Mouse (Mus musculus): Measurements from ENCODE around the gene Atf1. TPM values are rescaled to one million over a fixed set of nuclear protein-coding genes. Genes with fewer than 3 reads are reported as not detected.

Gene Atf1
- total RNA-seq, 1 experiment, result 47.2 TPM

GRCm38 (mm10) chr15:100236952-100237351 is 9.3 kb downstream of the Atf1 start:
- peaks cover 31% of the 10 kb centered on the region for H3K36me3 ChIP-seq (ENCODE audit: control insufficient read depth, insufficient read depth, low read length, poor library complexity, severe bottlenecking)
- H3K9me3 ChIP-seq (ENCODE audit: control insufficient read depth, insufficient read depth, low read depth, low read length), result no peaks in the 10 kb centered on the region
- in situ Hi-C loops (cut with MboI; ENCODE audit: low sequenced_read_pairs in 2 of 2, unreplicated experiment in 2 of 2), result no loop called here
- H3K9ac ChIP-seq (ENCODE audit: insufficient read depth, low read depth, low read length, poor library complexity, severe bottlenecking), result no peak overlapping the region
- no peak for DNase-seq (ENCODE audit: low read depth, low spot score)
- no peak overlapping the region for H3K27ac ChIP-seq (ENCODE audit: insufficient read depth, low read depth, low read length, poor library complexity, severe bottlenecking)
- TF ChIP-seq CHD2 (IDR thresholded peaks at IDR 0.05; ENCODE audit: low read depth, low read length), result no peak
- TF ChIP-seq HCFC1 (IDR thresholded peaks at IDR 0.05; ENCODE audit: borderline replicate concordance, insufficient read depth, low read length), result no peak
- TF ChIP-seq ZNF384 (IDR thresholded peaks at IDR 0.05; ENCODE audit: low read depth, low read length), result no peak
- H3K4me1 ChIP-seq (ENCODE audit: control insufficient read depth in 2 of 2, insufficient read depth in 2 of 2, low read length in 2 of 2, poor library complexity in 1 of 2), result peaks cover 2 to 15% of the 10 kb centered on the region in 2 experiments; a peak in 3 of 4 replicates
- H3K4me3 ChIP-seq (ENCODE audit: insufficient read depth in 1 of 2, low read depth in 1 of 2, low read length in 2 of 2, poor library complexity in 1 of 2, severe bottlenecking in 1 of 2), result no peak overlapping the region

DNA sequence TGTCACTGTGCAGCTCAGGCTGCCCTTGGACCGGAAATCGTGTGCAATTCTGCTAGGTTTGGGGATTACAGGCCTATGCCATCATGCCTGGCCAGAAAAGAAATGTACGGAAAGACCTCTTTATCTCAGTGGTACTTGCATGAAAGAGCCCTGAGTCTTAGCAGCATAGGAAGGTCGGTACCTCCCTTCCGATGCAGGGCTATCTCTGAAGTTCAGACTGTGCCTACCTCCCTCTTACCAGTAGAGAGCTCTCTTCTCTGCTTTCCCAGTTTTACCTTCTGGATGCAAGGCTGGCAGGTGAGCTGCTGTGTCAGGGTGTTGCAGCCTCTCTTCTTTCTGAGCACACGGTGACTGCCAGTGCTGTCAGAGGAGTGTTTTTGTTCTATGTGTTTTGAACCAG is 14.2 kb downstream of the Atf1 start:
- TF ChIP-seq HCFC1 (IDR thresholded peaks at IDR 0.05; ENCODE audit: borderline replicate concordance, insufficient read depth, low read length) (no peak), ZNF384 (IDR thresholded peaks at IDR 0.05; ENCODE audit: low read depth, low read length) (no peak)
- in situ Hi-C loops (cut with MboI; ENCODE audit: low sequenced_read_pairs in 2 of 2, unreplicated experiment in 2 of 2), result no loop called here

GRCm38 (mm10) chr15:100245951-100246350 is 18.3 kb downstream of the Atf1 start:
- Histone ChIP-seq H3K9me3 (ENCODE audit: control insufficient read depth, insufficient read depth, low read depth, low read length) (no peaks in the 10 kb centered on the region), H3K4me3 (ENCODE audit: insufficient read depth in 1 of 2, low read depth in 1 of 2, low read length in 2 of 2, poor library complexity in 1 of 2, severe bottlenecking in 1 of 2) (no peak overlapping the region), H3K4me1 (ENCODE audit: control insufficient read depth in 2 of 2, insufficient read depth in 2 of 2, low read length in 2 of 2, poor library complexity in 1 of 2) (peaks cover 15 to 24% of the 10 kb centered on the region in 2 experiments), H3K36me3 (ENCODE audit: control insufficient read depth, insufficient read depth, low read length, poor library complexity, severe bottlenecking) (peaks cover 33% of the 10 kb centered on the region), H3K27ac (ENCODE audit: insufficient read depth, low read depth, low read length, poor library complexity, severe bottlenecking) (no peak overlapping the region), H3K9ac (ENCODE audit: insufficient read depth, low read depth, low read length, poor library complexity, severe bottlenecking) (no peak overlapping the region)
- no peak for TF ChIP-seq HCFC1 (IDR thresholded peaks at IDR 0.05; ENCODE audit: borderline replicate concordance, insufficient read depth, low read length)
- in situ Hi-C loops (cut with MboI; ENCODE audit: low sequenced_read_pairs in 2 of 2, unreplicated experiment in 2 of 2), result no loop called here
- no peak for DNase-seq (ENCODE audit: low read depth, low spot score)

More for the DNA sequence above, 14.2 kb downstream of the Atf1 start:
- no peaks in the 10 kb centered on the region for H3K9me3 ChIP-seq (ENCODE audit: control insufficient read depth, insufficient read depth, low read depth, low read length)
- peaks cover 2 to 14% of the 10 kb centered on the region in 2 experiments; a peak in 2 of 4 replicates for H3K4me1 ChIP-seq (ENCODE audit: control insufficient read depth in 2 of 2, insufficient read depth in 2 of 2, low read length in 2 of 2, poor library complexity in 1 of 2)
- H3K36me3 ChIP-seq (ENCODE audit: control insufficient read depth, insufficient read depth, low read length, poor library complexity, severe bottlenecking), result peaks cover 28% of the 10 kb centered on the region
- no peak overlapping the region for H3K27ac ChIP-seq (ENCODE audit: insufficient read depth, low read depth, low read length, poor library complexity, severe bottlenecking)
- no peak for DNase-seq (ENCODE audit: low read depth, low spot score)
- H3K4me3 ChIP-seq (ENCODE audit: insufficient read depth in 1 of 2, low read depth in 1 of 2, low read length in 2 of 2, poor library complexity in 1 of 2, severe bottlenecking in 1 of 2), result no peak overlapping the region
- H3K9ac ChIP-seq (ENCODE audit: insufficient read depth, low read depth, low read length, poor library complexity, severe bottlenecking), result no peak overlapping the region

GRCm38 (mm10) chr15:100247296-100247695 is 19.7 kb downstream of the Atf1 start:
- H3K9me3 ChIP-seq (ENCODE audit: control insufficient read depth, insufficient read depth, low read depth, low read length), result no peaks in the 10 kb centered on the region
- no peak for DNase-seq (ENCODE audit: low read depth, low spot score)
- peak overlapping the region; percentile 77; the same call in 1 of the 2 replicates for H3K27ac ChIP-seq (ENCODE audit: insufficient read depth, low read depth, low read length, poor library complexity, severe bottlenecking)
- H3K36me3 ChIP-seq (ENCODE audit: control insufficient read depth, insufficient read depth, low read length, poor library complexity, severe bottlenecking), result peaks cover 30% of the 10 kb centered on the region
- H3K4me1 ChIP-seq (ENCODE audit: control insufficient read depth in 2 of 2, insufficient read depth in 2 of 2, low read length in 2 of 2, poor library complexity in 1 of 2), result peaks cover 17 to 23% of the 10 kb centered on the region in 2 experiments
- H3K9ac ChIP-seq (ENCODE audit: insufficient read depth, low read depth, low read length, poor library complexity, severe bottlenecking), result peak overlapping the region; percentile 54; the same call in 1 of the 2 replicates
- H3K4me3 ChIP-seq (ENCODE audit: insufficient read depth in 1 of 2, low read depth in 1 of 2, low read length in 2 of 2, poor library complexity in 1 of 2, severe bottlenecking in 1 of 2), result peak overlapping the region; percentile 26 to 32
- TF ChIP-seq ZC3H11A (IDR thresholded peaks at IDR 0.05; ENCODE audit: borderline replicate concordance, low read depth, low read length), result no peak
- no peak for TF ChIP-seq HCFC1 (IDR thresholded peaks at IDR 0.05; ENCODE audit: borderline replicate concordance, insufficient read depth, low read length)
- no peak for TF ChIP-seq MAFK (IDR thresholded peaks at IDR 0.05; ENCODE audit: insufficient read depth, low read depth, low read length)
- no peak for TF ChIP-seq CHD2 (IDR thresholded peaks at IDR 0.05; ENCODE audit: low read depth, low read length)
- TF ChIP-seq ZNF384 (IDR thresholded peaks at IDR 0.05; ENCODE audit: low read depth, low read length), result no peak
- in situ Hi-C loops (cut with MboI; ENCODE audit: low sequenced_read_pairs in 2 of 2, unreplicated experiment in 2 of 2), result no loop called here

- Histone ChIP-seq H3K36me3 (ENCODE audit: control insufficient read depth, insufficient read depth, low read length, poor library complexity, severe bottlenecking) (peaks cover 37% of the 10 kb centered on the region), H3K4me1 (ENCODE audit: control insufficient read depth in 2 of 2, insufficient read depth in 2 of 2, low read length in 2 of 2, poor library complexity in 1 of 2) (peaks cover 17 to 28% of the 10 kb centered on the region in 2 experiments), H3K4me3 (ENCODE audit: insufficient read depth in 1 of 2, low read depth in 1 of 2, low read length in 2 of 2, poor library complexity in 1 of 2, severe bottlenecking in 1 of 2) (no peak overlapping the region), H3K9ac (ENCODE audit: insufficient read depth, low read depth, low read length, poor library complexity, severe bottlenecking) (no peak overlapping the region; the same call in 1 of the 2 replicates), H3K9me3 (ENCODE audit: control insufficient read depth, insufficient read depth, low read depth, low read length) (no peaks in the 10 kb centered on the region), H3K27ac (ENCODE audit: insufficient read depth, low read depth, low read length, poor library complexity, severe bottlenecking) (peak overlapping the region; percentile 56; the same call in 1 of the 2 replicates)
- no peak for DNase-seq (ENCODE audit: low read depth, low spot score)
- TF ChIP-seq ZC3H11A (IDR thresholded peaks at IDR 0.05; ENCODE audit: borderline replicate concordance, low read depth, low read length) (no peak), MAFK (IDR thresholded peaks at IDR 0.05; ENCODE audit: insufficient read depth, low read depth, low read length) (no peak), HCFC1 (IDR thresholded peaks at IDR 0.05; ENCODE audit: borderline replicate concordance, insufficient read depth, low read length) (no peak), CHD2 (IDR thresholded peaks at IDR 0.05; ENCODE audit: low read depth, low read length) (no peak), ZNF384 (IDR thresholded peaks at IDR 0.05; ENCODE audit: low read depth, low read length) (no peak)
- in situ Hi-C loops (cut with MboI; ENCODE audit: low sequenced_read_pairs in 2 of 2, unreplicated experiment in 2 of 2), result no loop called here
These were observed 21.2 kb downstream of the Atf1 start for GRCm38 (mm10) chr15:100248665-100249433.
